Mouse (Mus musculus) mouse trophoblast stem cell (cell line): ENCODE results near the gene Olfr1101.

Experiments
- in situ Hi-C, 2 experiments: fragments of 300-500 bp; cut with MseI, MboI; formaldehyde crosslinking; loops; 2 replicates in 1 of 2; 3 replicates in 1 of 2; pipeline ENCODE4 v1.15.1; 2025

Gene Olfr1101

DNA sequence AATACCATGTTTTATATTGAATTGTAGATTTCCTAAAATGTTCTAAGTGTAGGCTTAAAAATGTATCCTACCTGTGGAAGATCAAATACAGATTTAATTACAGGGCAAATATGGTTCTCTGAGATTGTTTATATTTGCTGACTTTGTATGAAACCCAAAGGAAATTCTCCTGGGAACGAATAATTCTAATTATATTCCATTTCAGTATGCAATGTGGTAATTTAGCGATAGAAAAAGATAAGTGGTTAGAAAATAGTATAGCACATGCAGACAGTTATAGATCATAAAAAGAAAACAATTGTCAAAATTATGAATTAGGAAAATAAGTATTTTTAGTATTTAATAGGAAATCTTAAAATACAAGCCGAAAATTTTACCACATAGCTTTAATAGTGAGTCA is at the start of gene Olfr1101:
Gene Olfr1101, minus strand, starts transcription at position 101 of the 400 bp plus-strand sequence.
- in situ Hi-C loops: no loop called here

DNA sequence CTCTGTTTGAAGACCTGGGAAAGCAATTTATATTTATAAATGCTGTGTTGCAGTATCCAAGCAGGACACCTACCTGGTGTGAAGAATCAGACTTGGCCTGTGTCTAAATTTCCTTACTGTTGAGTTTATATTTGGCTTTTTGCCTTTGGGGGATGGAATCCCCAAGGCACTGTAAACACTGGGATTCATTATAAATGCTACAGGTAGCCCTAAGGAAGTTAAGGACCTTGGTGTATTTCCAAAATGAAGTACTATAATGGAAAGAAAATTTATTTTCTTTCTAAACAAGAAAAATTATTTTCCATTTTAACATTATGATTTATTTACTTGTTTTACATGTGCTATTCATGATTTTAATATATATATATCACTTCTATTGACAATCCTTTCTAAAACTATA is 45.4 kb upstream of the Olfr1101 start, which contains the start of gene Olfr1105:
Gene Olfr1105, minus strand, starts transcription at position 101 of the 400 bp plus-strand sequence.
- in situ Hi-C loops: no loop called here

DNA sequence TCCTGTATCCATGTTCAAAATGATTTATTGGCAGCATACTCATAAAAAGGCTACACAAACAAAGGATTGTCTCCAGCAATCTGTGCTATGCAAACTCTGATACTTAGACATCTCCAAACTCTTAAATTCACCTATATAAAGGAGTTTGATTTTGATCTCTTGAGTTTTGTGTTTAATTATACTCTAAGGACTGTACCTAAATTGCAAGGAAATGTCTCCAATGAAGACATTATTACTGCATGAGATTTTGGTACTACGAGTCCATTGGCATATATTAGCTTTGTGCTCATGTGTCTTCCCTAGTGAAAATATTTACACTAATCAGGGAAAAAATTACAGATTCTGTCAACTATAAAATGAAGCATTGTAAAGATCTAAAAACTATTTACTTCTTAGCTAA is 36.0 kb upstream of the Olfr1101 start, which contains the start of gene Olfr1104:
Gene Olfr1104, minus strand, starts transcription at position 101 of the 400 bp plus-strand sequence.
- in situ Hi-C loops: no loop called here

GRCm38 (mm10) chr2:86998098-86998497 is 7.1 kb upstream of the Olfr1101 start, which contains the start of gene Olfr1102:
Gene Olfr1102 (plus strand): TSS chr2:86998398.
- in situ Hi-C loops: no loop called here

DNA sequence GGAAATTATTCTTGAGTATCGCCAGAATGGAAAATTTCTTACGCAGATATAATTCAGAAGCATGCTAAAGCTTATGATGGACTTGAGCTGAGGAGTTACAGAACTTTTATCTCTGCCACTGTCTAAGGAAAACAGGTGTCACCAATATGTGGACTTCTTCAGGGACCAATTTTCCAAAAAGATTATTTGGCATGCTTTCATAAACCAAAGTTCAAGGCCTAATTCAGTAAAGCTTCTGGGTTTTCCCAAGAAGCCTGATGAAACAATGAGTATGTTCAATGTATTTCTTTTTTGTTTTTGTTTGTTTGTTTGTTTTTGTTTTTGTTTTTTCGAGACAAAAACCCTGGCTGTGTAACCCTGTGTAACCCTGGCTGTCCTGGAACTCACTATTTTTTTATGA is 11.2 kb downstream of the Olfr1101 start, which contains the start of gene Olfr1100:
Gene Olfr1100, minus strand, starts transcription at position 101 of the 400 bp plus-strand sequence.
- in situ Hi-C loops: no loop called here

DNA sequence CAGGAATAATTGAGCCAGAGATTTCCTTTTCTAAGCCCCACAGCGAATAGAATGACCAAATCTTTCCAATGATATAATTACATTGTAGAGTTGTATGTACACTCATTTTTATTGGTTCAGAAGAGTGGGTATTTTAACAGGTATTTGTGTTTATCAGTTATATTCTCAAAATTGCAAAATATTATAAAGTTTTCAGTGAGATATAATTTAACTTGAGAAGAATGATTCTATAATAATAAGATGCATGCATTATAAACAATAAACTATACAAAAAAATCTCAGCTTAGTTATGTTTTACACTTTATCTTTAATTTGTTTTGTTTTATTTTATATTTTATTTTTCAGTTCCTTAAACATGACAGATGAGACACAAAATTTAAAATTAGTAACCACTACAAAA is 30.4 kb downstream of the Olfr1101 start, which contains the start of gene Olfr1099:
Gene Olfr1099, minus strand, starts transcription at position 101 of the 400 bp plus-strand sequence.
- in situ Hi-C loops: no loop called here
